Mouse (Mus musculus) gastrocnemius, adult 18-20 months (tissue): ENCODE data around the gene H3f3b. TPM values are rescaled to one million over a fixed set of nuclear protein-coding genes. Genes with fewer than 3 reads are reported as not detected.
"Not testable (repeated sequence)": the region's sequence is repeated elsewhere in the genome, so short reads cannot be mapped to it uniquely, and the experiment has no call there.

Experiments used
- DNase-seq: peaks from one replicate; pipeline ENCODE4 v3.0.0; 2021; ENCODE audit warnings: low spot score
- total RNA-seq, 2 experiments: library from RNA; stranded (reverse); gene quantifications; 2 replicates each; pipeline ENCODE4 v1.2.3; 2021

Gene H3f3b
- total RNA-seq, 2 experiments from 2014 or later = 49.1 to 71.3 TPM

DNA sequence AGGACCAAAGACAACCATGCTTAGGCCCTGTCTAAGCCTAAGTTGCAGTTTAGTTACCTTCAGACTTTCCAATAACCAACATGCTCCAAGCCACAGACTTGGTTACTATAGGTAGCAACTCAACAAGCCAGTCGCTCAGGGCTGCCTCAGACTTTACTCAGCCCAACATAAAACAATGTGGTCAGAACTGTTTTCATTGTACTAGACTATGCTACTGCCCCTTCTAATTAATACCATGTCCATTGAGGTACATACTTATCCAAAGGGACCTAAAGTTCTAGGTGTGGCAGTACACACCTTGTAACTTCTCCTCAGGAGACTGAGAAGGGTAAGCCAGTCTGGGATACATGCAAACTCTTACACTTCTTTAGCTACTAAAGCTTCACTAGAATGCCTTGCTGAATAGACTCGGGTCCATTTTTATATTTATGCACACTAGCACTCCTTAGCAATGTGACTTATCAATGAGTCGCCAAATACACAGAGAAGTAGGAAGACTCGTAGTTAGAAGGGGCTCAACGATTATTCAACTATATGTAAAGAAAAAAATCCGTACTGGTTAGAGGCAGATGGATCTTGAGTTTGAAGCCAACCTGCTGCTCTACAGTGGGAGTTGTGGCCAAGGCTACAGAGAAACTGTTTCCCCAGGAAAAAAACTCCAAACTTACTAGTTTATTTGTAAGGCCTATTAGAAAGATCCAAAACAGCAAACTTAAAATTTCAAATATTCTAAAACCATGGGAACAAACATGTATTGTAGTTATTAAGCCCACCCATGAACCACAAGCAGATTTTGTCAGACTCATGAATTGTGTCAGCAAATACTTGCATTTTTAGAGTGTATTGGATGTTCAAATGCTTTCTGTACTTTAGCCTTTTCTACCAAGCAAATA, 6.2 kb downstream of the H3f3b start:
- no peak for DNase-seq

DNA sequence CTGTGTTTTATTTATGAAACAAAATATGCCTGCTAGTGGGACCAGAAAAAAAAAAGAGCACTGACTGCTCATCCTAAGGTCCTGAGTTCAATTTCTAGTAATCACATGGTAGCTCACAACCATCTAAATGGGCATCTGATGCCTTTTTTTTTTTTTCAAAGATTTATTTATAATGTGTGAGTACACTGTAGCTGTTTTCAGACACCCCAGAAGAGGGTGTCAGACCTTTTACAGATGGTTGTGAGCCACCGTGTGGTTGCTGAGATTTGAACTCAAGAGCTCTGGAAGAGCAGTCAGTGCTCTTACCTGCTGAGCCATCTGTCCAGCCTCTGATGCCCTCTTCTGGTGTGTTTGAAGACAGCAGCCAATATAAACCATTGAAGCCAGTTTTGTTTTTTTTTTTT, 7.2 kb downstream of the H3f3b start:
- no peak for DNase-seq

GRCm38 (mm10) chr11:116019976-116020411, 7.8 kb downstream of the H3f3b start:
- no peak for DNase-seq

- DNase-seq = no peak
Measured at GRCm38 (mm10) chr11:116019360-116019791, 8.4 kb downstream of the H3f3b start.

DNA sequence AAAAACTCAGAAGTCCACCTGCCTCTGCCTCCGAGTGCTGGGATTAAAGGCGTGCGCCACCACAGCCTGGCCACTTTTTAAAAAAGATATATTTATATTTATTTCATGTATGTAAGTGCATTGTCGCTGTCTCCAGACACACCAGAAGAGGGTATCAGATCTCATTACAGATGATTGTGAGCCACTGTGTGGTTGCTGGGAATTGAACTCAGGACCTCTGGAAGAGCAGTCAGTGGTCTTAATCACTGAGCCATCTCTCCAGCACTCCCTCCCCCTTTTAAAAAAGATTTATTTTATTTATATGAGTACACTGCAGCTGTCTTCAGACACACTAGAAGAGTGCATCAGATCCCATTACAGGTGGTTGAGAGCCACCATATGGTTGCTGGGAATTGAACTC, 8.9 kb downstream of the H3f3b start:
- DNase-seq = not testable (repeated sequence)

DNA sequence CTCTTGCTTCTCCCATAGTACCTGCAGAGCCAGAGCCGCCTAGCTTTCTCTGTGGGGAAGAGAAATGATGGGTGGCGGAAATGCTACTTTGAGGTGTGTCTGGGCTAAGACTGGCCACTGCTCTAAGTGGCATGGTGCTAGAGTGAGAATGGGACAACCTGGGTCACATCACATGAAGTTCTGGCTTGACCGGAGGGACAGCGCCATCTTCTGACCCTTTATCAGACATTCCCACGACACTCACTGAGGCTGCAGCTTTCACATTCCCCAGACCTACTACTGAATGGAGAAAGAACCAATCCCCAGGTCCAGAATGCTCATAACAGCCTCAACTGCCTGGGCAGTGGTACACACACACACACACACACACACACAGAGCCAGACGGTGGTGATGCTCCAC, 9.7 kb downstream of the H3f3b start:
- no peak for DNase-seq

GRCm38 (mm10) chr11:116014821-116015220, 12.9 kb downstream of the H3f3b start:
- DNase-seq = no peak

- DNase-seq = peak; percentile 79
Measured at GRCm38 (mm10) chr11:116012262-116012947, 15.4 kb downstream of the H3f3b start, which contains the start of gene Galk1. TSS of gene Galk1 (minus strand) at chr11:116012719.

DNA sequence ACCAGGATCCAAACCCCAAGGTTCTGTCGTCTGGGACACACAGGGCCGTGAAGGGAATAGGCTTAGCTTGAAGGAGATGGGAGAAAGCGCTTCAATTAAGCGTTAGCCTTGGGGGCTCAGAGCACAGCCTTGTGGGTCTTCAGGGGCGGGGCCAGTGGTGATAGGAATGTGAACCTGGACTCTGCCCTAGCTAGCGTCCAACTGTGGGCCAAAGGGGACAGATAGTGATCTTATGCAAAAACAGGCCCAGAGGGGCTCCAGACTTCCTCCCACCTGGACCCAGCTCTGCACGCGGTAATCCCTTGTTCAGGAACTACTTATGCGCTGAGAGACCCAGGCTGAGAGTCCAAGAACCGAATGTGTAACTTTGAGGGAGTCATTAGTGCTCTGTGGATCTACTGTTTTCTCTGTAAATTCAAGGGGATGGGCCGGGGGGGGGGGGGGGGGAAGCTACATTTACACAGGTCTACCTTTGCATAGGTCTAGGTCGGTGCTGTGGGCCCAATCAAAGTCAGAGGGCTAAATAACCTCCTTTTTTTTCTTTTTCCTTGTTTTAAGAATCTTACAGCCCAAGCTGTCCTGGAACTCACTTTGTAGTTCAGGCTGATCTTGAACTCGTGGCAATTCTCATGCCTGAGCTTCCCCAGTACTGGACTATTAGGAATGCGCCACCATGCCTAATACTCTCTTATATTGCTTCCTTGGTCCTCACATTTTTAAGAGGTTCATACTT, 16.1 kb downstream of the H3f3b start:
- DNase-seq = no peak

- no peak for DNase-seq
Measured at GRCm38 (mm10) chr11:116010948-116011347, 16.8 kb downstream of the H3f3b start.

- DNase-seq = no peak
Measured at GRCm38 (mm10) chr11:116010146-116010545, 17.6 kb downstream of the H3f3b start.

DNA sequence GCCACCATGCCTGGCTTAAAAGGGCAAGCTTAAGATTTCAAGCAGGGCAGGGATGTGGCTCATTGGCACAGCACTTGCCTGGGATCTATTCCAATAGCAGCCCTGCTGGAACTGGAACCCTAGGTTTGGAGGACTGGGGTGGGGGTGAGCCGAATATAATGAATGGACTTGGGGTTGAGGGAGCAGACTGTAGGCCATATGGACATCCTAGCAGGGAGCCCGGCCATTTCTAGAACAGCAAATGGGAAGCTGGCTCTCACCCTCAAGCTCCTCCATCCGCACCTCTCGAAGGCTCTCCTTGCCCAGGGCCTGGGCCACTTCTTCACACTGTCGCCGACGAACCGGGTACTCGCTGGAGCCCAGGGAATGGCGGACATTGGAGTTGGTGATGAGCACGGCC, 18.1 kb downstream of the H3f3b start:
- no peak for DNase-seq

- DNase-seq = no peak
Measured at GRCm38 (mm10) chr11:116008832-116009375, 18.9 kb downstream of the H3f3b start.

GRCm38 (mm10) chr11:116008411-116008810, 19.4 kb downstream of the H3f3b start:
- DNase-seq = no peak

GRCm38 (mm10) chr11:116007095-116007850, 20.5 kb downstream of the H3f3b start:
- DNase-seq = no peak

- DNase-seq = no peak
Measured at GRCm38 (mm10) chr11:116005701-116006419, 21.9 kb downstream of the H3f3b start.

DNA sequence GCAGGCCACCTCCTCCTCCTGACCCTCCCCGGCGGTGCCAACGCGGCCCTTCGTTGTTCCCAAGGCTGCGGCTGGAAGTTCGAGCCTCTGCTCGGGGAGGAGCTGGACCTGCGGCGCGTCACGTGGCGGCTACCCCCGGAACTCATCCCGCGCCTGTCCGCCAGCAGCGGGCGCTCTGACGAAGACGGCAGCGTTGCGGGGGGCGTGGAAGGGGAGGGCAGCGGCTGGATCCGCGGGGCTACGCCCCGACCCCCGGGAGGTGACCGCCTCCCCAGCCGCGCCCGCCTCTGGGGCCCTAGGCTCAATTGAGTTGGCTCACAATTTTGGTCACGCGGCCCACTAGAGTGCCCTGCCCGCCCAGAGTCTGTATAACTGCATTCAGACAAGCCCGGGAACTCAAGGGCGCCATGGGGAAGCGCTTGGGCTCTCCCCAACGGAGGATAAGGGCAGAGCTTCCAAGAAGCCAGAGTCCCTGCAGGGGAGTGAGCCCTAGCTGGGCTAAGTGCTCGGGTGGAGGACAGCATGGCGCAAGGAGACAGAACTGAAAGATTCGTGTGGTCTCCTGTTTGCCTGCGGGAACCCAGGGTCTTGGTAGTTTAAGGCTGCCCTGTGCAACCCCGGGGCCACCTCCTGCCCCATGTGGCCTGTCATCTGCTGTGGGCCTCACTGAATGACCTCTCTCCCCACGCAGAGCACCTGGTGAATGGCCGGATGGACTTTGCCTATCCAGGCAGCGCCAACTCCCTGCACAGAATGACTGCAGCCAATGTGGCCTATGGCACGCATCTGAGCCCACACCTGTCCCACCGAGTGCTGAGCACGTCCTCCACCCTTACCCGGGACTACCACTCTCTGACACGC, 22.7 kb downstream of the H3f3b start:
- peak; percentile 81 for DNase-seq

DNA sequence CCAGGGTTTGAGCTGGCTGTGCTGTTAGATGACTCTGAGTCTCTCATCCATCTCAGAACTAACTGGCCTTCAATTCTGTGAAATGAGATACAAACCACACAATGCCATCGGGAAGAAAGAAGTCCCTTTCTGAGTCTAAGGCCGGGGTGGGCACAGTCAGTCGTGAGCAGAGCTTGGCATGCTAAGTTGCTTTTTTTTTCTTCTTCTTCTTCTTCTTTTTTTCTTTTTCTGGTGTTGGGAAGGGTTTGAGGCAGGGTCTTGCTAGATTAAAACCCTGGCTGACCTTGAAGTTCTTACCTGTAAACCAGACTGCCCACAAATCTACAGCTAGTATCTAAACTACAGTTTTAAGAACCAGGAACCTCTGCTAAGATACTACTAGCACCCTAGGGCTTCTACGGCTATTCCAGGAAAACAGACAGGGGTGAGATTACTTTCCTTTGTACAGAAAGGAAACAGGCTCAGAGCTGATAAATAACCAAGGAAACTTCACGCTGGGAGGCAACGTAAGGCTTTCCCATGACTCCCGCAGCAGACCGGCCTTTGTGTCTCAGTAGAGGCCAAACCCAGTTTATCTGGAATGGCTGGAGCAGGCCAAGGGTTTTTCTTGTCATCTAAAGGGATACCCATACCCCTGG, 23.5 kb downstream of the H3f3b start:
- DNase-seq = no peak

DNA sequence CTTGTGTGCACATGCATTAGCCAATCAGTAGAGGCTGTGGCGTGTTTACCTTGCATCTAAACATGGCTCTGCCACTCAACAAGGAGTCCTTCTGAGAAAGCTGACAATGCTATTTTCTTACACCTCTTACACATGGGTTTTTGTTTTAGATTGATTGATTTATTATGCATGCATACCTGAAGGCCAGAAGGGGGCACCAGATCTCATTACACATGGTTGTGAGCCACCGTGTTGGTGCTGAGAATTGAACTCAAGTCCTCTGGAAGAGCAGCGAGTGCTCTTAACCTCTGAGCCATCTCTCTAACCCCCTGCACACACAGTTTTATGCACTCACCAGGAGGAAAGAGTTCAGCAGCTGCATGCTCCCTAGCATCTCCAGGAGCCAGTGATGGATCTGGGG, 24.9 kb downstream of the H3f3b start:
- no peak for DNase-seq
